Mouse (Mus musculus) adrenal gland, postnatal 25 days (tissue): Measurements from ENCODE around the gene Per1. TPM values are rescaled to one million over a fixed set of nuclear protein-coding genes. Genes with fewer than 3 reads are reported as not detected.
A peak's percentile ranks its signal among the peaks of the same experiment; 100 is the strongest.

Experiments used
- DNase-seq: peaks from one replicate; pipeline ENCODE4 v3.0.0; 2021; ENCODE audit warnings: mixed read lengths
- total RNA-seq: library from RNA; stranded (reverse); gene quantifications from 2 replicates; pipeline ENCODE4 v1.2.3, GENCODE M21; 2021

Gene Per1
- total RNA-seq, 1 experiment from 2014 or later, result 84.7 TPM

GRCm38 (mm10) chr11:69099177-69099914 is 4.3 kb downstream of the Per1 start:
- peak; percentile 76 for DNase-seq

DNA sequence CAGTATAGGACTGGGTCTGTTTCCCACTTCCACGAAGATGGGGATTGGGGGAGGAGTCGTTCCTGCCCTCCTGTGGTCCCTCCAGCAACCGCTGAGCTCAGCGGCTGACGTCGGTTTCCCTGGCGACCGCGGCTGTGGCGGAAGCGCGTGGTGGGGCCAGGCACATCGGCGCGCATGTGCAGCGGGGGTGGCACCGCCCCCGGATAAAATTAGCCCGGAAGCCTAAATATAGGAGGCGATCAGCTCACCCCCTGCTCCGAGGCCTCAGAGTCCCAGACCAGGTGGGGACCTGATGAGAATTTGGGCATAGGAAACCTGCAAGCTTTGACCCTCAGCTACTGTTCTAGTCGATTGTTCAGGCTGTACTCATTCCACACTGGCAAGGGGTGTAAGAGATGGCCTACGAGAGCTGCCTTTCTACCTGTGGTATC is 4.9 kb downstream of the Per1 start:
- peak; percentile 96 for DNase-seq

GRCm38 (mm10) chr11:69100639-69101360 is 5.8 kb downstream of the Per1 start:
- no peak for DNase-seq

DNA sequence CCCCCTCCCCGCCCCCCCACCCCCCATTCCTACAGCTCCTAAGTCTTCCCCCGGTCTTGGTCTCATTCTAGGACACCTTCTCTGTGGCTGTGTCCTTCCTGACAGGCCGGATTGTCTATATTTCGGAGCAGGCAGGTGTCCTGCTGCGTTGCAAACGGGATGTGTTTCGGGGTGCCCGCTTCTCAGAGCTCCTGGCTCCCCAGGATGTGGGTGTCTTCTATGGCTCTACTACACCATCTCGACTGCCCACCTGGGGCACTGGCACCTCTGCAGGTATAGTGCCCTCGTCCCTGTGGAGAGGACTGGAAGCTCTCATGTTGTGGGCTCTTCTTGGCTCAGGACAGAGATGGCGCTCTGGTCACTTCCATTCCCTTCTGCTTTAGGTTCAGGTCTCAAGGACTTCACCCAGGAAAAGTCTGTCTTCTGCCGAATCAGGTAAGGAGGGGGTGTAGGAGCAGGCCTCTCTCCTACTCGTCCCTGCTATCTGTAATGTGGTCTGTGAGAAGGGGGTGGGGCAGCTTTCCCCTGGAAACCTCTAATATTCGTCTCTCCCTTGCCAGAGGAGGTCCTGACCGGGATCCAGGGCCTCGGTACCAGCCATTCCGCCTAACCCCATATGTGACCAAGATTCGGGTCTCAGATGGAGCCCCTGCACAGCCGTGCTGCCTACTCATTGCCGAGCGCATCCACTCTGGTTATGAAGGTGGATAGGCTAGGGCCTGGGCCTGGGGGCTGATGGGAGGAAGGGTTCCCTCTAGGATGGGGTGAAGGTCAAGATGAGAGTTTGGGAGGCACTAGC is 6.8 kb downstream of the Per1 start:
- no peak for DNase-seq

DNA sequence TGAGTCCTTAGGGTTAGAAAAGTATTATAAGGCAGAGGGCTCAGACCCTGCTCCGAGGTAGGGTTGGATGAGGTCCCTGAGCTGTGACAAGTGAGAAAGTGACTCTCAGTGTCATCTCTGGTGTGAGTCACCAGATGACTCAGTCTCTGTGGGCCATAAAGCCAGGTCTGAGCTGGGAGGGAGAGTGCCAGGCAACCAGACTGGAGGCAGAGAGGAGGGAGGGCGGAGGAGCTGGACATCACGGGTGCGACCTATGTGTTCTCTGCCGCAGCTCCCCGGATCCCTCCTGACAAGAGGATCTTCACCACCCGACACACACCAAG is 7.3 kb downstream of the Per1 start:
- DNase-seq, result no peak

- DNase-seq, result no peak
Observed at GRCm38 (mm10) chr11:69103121-69103520, 8.1 kb downstream of the Per1 start.

DNA sequence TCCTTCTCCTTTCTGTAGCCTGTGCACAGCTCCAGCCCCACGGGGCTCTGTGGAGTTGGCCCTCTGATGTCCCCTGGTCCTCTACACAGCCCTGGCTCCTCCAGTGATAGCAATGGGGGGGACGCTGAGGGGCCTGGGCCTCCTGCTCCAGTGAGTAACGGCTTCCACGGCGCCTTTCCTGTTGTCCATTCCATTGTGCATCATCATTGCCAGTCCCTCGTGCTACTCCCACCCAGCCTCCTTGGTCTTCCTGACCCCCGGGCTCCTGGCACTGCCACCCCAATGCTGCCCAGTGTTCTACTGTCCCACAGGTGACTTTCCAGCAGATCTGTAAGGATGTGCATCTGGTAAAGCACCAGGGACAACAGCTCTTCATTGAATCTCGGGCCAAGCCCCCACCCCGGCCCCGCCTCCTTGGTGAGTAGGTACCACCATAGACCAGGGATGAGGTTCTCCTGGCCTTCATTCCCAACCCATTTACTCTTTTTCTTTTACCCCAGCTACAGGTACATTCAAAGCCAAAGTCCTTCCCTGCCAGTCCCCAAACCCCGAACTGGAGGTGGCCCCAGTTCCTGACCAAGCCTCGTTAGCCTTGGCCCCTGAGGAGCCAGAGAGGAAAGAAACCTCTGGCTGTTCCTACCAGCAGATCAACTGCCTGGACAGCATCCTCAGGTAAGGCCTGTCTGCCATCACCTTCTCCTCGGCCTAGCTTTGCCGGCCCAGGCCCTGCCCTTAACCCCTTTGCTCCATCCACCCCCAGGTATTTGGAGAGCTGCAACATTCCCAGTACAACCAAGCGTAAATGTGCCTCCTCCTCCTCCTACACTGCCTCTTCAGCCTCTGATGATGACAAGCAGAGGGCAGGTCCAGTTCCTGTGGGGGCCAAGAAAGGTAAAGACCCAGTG is 8.8 kb downstream of the Per1 start:
- no peak for DNase-seq

GRCm38 (mm10) chr11:69104487-69104886 is 9.5 kb downstream of the Per1 start:
- no peak for DNase-seq

DNA sequence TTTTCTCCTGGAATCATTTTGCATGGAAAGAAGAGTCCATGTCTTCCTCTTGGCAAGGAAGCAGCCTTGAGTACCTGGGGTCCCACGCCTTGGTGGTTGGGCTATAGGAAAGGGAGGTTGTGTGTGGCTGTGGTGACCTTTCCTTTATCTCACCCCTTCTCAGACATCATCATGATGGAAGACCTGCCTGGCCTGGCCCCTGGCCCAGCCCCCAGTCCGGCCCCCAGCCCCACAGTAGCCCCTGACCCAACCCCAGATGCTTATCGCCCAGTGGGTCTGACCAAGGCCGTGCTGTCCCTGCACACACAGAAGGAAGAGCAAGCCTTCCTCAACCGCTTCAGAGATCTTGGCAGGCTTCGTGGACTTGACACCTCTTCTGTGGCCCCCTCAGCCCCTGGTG is 10.2 kb downstream of the Per1 start:
- no peak for DNase-seq

GRCm38 (mm10) chr11:69105796-69106195 is 10.8 kb downstream of the Per1 start:
- DNase-seq, result no peak

DNA sequence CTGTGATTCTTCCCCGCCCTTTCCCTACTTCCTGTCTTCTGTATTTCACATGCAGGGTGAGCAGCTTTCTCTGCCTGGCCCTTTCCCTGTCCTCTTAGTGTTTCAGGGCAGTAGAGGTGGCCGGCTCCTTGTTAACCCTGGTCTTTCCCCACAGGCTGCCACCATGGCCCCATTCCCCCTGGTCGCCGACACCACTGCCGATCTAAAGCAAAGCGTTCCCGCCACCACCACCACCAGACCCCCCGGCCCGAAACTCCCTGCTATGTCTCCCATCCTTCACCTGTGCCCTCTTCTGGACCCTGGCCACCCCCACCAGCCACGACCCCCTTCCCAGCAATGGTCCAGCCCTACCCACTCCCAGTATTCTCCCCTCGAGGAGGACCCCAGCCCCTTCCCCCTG is 11.3 kb downstream of the Per1 start:
- DNase-seq, result no peak

DNA sequence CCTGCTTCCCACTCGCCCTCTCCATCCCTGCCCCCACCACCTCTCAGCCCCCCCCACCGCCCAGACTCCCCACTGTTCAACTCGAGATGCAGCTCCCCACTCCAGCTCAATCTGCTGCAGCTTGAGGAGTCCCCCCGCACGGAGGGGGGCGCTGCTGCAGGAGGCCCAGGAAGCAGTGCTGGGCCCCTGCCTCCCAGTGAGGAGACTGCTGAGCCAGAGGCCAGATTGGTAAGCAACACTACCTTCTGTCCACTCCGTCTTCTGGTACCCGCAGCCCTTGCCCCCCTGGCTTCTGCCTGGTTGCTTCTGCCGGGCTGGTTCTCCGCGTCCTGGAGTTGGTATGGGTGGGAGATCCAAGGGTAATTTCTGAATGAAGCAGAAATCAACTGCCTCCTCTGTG is 11.8 kb downstream of the Per1 start:
- no peak for DNase-seq

DNA sequence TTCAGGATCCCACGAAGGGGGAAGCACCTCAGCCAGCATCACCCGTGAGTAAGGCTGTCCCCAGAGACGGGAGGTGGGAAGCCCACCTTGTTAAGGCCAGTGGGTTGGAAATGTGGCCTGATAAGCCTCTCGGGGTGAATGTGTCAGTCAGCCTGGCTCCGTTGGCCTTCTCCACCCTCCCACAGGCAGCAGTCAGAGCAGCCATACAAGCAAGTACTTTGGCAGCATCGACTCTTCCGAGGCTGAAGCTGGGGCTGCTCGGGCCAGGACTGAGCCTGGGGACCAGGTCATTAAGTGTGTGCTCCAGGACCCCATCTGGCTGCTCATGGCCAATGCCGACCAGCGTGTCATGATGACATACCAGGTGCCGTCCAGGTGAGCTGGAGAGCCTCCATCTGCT is 12.7 kb downstream of the Per1 start:
- no peak for DNase-seq

DNA sequence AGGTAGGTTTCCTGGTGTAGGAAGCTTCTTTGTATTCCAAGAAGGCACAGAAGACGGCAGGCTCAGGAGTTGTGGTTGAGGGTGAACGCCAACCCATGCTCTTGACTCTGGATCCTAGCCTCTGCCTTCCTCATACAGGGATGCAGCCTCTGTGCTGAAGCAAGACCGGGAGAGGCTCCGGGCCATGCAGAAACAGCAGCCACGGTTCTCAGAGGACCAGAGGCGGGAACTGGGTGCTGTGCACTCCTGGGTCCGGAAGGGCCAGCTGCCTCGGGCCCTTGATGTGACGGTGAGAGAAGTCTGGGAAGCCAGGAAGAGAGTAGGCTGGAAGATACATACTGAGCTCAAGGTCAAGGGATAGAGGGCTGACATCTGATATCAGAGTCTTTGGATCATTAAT is 13.2 kb downstream of the Per1 start:
- no peak for DNase-seq

GRCm38 (mm10) chr11:69109032-69109900 is 14.2 kb downstream of the Per1 start:
- DNase-seq, result no peak

DNA sequence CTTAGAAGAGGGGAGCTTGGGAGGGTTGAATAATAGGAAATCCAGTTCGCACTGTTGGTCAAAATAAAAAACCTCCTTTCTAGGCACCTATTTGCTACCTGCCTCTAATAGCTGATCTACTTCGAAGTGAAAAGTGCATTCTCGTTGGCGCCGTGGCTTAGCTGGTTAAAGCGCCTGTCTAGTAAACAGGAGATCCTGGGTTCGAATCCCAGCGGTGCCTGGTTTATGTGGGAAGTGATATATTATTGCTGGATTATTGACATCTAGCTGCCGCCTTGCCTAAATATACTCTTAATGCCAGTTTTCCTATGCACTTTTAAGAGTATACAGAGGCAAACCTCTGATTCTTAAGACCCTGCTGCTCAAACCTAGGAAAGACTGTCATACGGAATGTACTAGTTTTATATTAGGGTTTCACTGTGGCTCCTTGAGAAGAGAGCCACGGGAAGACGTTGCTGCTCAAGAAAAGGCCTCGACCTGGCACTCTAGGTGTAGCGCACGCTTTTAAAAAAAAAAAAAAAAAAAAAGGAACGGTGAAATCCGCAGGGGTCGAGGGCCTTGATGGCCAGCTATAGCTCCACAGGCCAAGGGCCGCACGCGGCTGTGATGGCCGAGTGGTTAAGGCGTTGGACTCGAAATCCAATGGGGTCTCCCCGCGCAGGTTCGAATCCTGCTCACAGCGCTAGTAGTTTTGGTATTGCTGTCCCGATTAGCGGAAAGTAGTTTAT is 15.5 kb downstream of the Per1 start:
- peak; percentile 95 for DNase-seq

- DNase-seq, result no peak
Observed at GRCm38 (mm10) chr11:69111051-69111810, 16.2 kb downstream of the Per1 start.

- no peak for DNase-seq
Observed at GRCm38 (mm10) chr11:69111865-69112264, 16.8 kb downstream of the Per1 start.

DNA sequence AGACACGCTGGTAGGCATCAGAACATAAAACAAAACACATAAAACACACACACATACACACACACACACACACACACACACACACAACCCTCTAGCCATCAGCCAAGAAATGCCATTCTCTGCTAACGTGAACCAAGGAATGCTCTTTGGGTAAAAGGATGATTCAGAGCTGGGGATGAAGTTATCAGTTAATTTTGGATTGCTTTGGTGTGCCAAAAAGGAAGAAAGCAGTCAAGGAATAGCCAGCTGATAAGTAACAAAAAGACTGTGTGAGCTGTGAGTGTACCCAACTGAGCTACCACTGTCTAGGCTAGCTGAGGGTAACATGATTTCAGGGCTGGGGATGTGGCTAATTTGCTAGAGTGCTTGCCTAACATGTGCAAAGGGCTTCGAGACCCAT is 19.0 kb downstream of the Per1 start:
- DNase-seq, result no peak

GRCm38 (mm10) chr11:69114621-69115020 is 19.6 kb downstream of the Per1 start:
- DNase-seq, result no peak
